Mouse (Mus musculus): ENCODE measurements at regions not wholly inside any gene's neighbourhood (a gene's known extent, or its start where the extent isn't known, plus 50 kb on each side); places are given as distances from the start of the nearest gene placed in this dataset.

GRCm38 (mm10) chr12:77039953-77040305, 77.9 kb upstream of the Max start:
- no peak for TF ChIP-seq EP300 (IDR thresholded peaks at IDR 0.05)
- TF ChIP-seq CTCF (IDR thresholded peaks at IDR 0.05), result no peak
